Mouse (Mus musculus) spleen, postnatal 36 days (tissue): ENCODE measurements at regions not wholly inside any gene's neighbourhood (a gene's known extent, or its start where the extent isn't known, plus 50 kb on each side); places are given as distances from the start of the nearest gene placed in this dataset.
A peak's percentile ranks its signal among the peaks of the same experiment; 100 is the strongest.
"Not testable (repeated sequence)": the region's sequence is repeated elsewhere in the genome, so short reads cannot be mapped to it uniquely, and the experiment has no call there.

Experiments used
- DNase-seq, 2 experiments: peaks; one replicate each; pipeline ENCODE4 v3.0.0; 2022; ENCODE audit warnings: low spot score in 2 of 2, mixed read lengths in 1 of 2

DNA sequence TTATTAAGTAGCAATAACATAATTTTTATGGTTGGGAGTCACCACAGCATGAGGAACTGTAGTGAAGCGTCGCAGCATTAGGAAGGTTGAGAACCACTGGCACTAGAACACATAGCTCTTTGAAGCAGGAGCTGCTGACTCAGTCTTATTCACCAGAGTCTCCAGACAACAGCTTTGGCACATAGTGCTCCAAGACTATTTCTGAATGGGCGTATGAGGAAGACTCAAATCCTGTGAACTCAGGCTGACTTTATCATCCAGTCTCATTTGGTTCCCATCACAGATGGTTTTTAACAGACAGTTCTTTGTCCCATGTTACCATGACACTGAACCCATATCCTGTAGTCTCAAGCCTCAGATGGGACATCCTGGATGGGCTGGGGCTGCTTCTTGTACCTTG, 282.5 kb downstream of the 4933412E24Rik start:
- no peak for DNase-seq

DNA sequence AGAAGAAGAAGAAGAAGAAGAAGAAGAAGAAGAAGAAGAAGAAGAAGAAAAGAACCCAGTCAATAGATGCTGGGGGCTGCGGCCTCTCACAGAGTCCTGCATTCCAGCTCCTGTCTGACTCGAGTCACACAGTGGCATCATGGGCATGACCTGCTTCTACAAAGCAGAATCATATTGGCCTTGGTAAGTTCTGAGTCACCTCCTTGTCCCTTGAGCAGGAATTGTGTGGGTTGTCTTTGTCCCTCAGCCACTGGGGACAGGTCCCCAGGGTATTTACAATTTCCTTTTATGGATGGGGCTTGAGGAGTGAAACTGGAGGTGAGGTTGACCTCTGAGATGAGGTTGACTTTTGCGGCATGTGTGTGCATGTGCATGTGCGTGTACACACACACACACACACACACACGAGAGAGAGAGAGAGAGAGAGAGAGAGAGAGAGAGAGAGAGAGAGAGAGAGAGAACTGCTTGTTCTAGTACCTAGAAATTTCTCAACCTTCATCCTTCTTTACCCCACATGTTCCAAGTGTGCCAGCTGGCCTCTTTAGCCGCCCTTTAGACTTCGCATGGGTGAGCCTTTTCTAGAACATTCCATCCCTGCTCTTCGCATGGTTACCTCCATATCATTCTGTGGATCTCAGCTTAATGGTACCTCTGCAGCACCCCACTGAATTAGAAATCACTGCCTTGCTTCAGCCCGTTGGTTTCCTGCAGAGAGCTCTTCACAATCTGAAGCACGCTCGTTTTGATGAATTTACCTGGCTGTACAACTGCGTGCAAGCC, 283.2 kb downstream of the 4933412E24Rik start:
- no peak for DNase-seq

DNA sequence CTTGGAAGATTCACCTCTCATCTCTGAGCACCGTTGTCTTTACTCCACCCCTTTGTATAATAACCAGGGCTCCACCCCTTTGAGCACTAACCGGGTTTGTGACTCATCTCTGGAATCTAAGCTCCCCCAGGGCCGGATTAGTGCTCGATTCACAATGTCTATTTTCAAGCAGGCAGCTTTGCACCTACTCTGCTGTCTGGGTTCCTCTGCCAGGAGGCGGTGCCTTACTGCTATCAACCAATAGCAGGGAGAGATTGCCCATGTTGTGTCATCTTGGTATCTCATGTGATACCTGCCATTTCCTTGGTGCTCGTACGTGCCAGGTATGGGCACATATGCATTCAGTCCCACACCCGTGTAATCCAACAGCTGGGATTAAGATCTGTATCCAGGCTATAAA, 285.3 kb downstream of the 4933412E24Rik start:
- DNase-seq: no peak

DNA sequence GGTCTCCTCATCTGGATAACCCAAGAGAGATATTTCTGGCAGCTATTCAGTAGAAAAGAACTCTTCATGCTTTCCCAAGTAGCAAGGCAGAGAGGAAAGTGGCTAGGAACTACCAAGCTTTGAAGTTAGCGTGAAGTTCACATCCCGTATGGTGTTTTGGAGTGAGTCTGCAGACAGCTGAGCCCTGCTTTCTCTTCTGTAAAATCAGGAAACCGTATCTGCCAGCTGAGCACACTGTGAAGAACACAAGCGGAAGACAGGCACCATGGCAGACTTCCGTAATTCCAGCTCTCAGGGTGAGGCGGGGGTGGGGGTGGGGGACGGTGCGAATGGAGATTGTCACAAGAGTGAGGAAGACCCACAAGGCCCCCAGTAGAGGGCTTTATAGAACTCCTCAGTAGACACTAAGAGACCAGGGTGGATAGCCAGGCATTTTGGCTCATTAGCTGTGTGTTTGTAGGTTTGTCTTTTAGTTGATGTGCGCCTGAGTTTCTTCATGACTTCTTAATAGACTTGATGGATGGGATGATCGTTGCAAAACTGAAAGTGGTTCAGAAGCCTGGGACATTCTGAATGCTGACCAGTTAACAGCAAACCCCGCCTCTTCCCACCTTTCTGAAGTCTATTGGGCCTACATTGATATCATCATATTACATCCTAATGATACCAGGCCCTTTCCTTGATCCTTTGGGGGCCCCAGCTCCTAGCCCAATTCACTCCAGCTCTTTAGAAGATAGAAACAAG, 287.4 kb downstream of the 4933412E24Rik start:
- DNase-seq: peak in 1 of 2 experiments; percentile 21

DNA sequence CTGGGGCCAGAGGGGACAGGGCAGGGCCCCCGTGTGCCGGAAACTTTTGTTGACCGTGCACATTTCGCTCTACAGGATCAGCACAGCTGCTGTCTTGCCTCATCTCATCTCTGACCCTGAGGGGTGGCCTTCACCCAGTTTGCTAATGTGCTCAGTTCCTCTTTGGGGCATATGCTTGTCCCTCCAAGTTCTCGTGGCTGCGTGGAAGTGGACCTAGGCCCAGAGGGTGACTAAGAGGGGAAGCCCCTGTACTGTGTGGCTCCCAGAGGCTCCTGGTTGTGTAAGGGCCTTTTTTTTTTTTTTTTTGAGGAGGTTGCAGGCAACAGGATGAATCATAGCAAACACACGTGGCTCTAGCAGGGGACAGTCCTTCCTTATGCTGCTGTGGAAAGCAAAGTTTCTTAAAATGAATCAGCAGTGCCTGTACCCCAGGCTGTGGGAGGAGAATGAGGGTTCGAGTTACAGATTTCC, 288.2 kb downstream of the 4933412E24Rik start:
- peak; percentile 62 to 71 for DNase-seq

DNA sequence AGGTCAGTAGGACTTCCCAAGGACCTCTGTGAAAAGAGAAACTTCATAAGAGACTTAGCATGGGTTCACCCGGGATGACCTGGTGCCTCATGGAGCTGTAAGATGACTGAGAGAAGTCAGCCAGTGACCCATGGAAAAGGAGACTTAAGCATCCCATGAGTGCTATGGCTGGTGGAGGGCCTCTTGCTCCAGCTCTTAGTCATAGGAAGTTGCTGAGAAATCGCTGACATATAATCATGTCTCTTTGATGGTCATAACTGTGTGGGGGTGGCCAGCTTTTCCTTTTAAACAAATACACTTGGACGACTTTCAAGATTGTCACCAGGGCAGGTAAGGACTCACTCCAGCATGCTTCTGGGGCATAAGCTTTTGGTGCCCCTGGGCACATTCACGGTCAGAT, 290.5 kb downstream of the 4933412E24Rik start:
- DNase-seq: no peak

DNA sequence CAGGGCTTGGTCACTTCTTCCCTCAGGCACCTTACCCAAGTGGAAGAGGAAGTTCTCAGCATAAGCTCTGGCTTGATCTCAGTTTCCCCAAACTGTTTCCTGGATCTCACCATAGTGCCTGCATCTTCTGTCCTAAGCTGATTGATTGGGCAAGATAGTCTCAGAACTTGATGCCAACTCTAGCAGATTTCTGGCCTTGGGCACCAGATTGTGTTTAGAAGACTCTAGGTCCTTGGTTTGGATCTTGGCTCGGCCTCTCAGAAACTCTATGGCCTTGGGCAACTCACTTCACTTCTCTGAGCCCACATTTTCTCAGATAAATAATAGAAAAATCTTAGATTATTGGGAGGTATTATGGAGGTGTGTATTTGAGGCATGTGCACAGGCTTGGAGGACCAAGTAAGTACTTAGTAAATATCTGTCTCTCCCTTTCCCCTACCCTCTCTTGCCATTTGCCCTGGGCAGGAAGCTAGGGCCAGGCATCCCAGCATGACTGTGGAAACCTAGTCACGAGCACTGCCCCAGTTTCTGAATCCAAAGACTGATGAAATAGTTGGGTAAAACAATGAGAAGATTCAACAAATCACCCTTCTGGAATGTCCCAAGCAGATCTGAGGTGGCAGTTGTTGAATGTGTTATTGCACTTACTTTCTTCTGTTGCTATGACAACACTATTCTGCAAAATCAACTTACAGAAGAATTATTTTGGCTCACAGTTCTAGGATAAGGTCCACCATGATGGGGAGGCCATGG, 293.6 kb downstream of the 4933412E24Rik start:
- no peak for DNase-seq

DNA sequence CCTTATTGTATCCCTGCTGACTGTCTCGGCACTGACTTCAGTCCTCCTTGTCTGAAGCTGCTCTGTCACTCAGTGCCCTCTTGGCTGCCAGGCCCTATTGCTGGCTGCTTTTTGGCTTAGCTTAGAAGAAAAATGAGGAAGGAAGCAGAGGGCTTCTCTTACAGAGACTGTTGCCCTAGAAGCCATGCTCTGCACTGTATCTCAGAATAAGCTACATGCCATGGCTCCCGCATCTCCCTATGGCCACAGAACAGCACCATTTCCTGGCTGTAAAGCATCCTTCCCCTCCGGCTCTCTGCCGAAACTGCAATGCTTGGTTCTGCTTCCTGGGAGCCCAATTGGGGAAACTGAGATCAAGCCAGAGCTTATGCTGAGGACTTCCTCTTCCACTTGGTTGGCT, 295.0 kb downstream of the 4933412E24Rik start:
- peak in 1 of 2 experiments; percentile 32 for DNase-seq

DNA sequence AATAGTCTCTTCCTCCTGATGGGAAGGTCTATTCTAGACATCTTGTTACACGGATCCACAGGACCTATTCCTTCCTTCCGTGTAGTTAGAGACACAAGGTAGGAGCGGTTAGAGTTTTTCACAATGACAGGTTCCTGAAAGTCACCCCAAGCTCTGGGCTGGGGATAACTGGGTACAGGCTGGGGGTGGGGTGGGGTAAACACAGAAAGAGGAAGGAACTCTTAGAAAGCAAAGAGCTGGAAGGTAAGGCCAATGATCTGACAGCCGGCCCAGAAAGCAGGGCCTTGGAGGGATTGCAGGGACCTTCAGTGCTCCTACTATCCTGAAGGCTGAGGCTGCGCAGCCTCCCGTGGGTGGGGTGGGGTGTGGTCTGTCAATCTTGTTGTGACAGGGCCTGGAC, 295.4 kb downstream of the 4933412E24Rik start:
- peak; percentile 26 to 36 for DNase-seq

DNA sequence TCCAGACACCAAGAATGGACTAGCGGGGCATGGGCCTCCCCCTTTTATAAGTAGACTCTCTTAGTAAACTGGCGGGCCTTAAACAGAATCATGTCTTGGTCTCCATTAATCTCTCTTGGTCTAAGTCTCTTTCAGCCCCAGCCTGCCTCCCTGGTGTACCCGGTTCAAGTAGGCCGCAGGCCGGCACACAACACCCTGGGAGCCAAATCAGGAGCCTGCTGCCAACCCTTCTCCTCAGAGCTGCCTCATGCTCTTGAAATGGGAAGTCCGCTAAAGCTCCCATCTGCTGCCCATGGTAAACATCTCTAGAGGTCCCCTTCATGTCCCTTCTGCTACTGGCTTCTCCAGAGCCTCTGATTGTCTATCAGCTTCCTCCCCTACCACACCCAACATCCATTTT, 296.3 kb downstream of the 4933412E24Rik start:
- DNase-seq: no peak

DNA sequence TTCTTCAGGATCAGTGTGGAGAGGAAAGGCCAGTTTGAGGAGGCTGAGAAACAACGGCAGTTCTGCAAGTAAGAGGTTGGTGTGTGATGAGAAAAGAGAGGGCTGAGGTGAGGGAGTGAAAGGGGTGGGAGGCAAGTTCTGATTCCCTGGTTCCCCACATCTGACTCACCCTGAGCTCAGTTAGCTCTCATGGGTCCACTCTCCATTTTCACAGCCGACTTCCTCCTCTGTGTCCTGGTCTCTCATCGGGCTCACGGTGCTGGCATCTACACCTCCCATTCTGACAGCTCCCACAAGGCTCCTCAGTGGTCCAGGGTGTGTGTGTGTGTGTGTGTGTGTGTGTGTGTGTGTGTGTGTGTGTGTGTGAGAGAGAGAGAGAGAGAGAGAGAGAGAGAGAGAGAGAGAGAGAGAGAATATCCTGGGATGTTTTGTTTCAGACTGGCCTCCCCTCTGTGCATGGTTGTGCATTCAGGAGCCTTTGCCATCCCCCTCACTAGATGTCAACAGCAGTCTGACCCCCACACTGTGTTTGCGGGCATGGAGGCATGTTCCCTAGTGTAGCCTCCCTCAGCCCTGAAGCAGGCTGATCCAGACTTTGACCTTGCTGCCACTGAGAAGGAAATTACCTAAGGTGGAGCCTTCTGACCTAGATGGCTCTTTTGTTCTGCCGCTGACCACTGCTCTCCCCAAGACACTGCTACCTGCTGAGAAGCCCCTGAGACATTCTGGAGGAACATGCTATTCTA, 296.9 kb downstream of the 4933412E24Rik start:
- DNase-seq: not testable (repeated sequence)

DNA sequence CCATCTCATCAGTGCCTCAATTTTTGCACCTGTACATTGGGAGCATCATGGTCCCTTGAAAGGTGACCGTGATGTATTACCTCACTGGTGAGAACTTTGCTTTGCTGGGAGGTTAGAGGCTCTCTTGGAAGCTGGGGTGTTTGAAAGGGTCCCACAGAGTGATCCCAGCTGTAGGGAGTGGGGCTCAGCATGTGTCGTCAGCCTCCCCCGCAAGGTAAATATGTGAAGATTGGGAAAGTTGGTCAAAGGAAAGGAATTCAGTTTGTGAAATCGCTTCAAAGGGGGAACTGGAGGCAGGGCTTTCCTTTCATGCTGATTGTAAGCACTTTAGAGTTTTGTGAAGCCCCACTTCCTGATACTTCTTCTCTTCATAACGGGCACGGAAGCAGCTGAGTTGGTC, 299.5 kb downstream of the 4933412E24Rik start:
- DNase-seq: no peak

DNA sequence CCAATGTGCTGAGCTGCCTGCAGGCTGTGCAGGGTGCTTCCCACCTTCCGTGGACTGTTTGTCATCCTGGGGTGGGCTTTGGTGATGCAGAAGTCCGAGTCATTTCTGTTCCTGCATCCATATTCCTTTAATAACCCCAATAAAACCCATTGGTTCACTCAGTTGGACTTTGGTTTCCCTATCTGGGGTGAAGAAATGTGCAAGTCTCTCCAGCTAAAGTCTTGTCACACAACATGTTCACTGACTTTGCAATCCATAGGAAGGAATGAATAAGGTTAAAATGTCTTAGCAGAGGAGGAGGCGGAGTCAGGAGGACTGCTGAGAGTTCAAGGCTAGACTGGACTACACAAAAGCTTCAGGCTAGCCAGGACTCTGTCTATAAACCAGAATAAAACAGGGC, 300.5 kb downstream of the 4933412E24Rik start:
- DNase-seq: no peak

DNA sequence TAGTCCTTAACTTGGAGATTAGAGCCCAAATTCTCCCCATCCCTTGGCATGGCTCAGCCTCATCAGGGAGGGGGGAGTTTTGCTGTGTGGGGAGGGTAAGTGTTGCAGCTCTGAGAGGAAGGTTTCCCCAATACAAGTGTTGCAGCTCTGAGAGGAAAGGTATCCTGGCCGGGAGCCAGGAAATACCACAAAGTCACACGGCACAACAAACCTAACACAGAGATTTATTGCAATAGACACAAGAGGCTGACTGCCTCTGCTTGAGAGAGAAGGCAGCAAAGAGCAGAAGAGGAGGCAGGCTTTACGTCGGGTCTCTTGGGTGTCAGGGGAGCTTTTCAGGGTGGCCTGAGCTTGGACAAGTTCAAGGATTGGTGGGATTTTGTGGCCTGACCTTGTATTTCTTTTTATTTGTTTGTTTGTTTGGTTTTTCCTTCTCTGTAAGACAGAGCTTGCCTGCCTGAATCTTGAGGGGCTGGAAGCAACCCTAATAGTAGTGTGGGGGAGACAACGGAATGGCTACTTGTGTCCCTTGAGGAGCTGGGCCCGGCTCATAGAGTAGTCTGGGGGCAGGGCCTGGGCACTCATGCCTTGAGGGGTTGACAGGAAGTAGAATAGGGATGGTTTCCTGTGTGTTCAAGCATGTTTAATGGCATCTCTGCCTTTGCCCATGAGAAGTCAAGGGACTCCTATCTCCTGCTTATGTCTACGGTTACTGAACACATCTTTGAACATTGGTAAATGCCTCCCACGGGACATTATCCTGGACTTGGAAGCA, 302.3 kb downstream of the 4933412E24Rik start:
- peak in 1 of 2 experiments; percentile 11 for DNase-seq

DNA sequence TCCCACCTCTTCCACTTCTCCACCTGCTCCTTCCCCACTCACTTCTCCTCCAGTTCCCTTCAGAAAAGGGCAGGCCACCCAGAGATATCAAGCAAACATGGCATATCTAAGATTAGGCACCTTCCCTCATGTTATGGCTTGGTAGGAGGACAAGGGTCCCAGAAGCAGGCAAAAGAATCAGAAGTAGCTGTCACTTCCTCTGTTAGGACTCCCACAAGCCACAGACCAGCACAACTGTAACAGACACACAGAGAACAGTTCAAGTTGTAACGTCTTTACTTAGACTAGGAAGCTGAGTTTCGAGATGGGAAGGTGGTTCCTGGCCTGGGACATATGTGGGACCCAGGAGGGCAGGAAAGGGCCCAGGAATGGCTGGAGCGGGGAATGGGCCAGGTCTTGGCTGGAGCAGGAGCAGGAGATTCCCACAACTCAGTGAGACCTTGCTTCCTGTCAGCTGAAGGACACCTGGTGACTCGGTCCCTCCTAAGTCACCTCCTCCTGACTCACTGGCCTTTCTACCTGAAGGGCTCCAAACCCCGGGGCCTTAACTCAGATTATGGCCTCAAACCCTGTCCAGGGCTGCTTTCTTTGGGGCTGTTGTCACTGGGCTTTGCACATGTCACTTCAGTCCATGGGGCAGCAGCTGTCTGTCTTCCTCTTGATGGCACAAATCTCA, 304.2 kb downstream of the 4933412E24Rik start:
- no peak for DNase-seq

DNA sequence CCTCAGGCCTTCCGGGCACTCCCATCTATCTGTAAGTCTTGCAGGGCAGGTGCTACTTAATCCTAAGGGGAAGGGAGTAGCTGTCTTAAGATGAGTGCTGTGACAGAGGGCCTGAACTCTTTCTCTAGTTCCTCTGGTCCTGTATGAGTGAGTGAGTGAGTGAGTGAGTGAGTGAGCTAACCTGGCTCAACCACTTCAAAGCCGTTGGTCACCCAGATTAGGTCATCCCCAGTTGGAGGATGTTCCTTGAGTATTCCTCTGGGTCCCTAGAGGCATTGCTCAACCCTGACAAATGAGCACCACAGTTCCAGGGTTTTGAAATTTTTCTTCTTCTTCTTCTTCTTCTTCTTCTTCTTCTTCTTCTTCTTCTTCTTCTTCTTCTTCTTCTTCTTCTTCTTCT, 306.5 kb downstream of the 4933412E24Rik start:
- no peak for DNase-seq

DNA sequence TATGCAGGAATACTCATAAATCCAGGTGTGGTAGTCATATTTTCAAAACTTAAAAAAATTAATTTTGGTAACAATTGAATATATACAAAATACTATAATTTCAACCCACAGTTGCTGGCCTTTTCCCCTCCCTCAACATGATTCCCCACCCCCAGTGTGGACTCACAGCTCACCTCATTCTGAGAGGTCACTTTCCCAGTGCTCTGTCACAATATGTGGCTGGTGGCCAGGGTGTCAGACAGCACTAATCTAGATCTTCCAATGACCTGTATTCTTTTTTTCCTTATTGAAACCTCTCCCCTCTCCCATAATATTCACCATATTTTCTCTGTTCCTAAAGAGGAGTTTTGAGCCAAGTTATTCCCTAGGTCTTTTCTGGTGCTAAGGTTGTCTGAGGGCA, 308.0 kb downstream of the 4933412E24Rik start:
- DNase-seq: no peak

DNA sequence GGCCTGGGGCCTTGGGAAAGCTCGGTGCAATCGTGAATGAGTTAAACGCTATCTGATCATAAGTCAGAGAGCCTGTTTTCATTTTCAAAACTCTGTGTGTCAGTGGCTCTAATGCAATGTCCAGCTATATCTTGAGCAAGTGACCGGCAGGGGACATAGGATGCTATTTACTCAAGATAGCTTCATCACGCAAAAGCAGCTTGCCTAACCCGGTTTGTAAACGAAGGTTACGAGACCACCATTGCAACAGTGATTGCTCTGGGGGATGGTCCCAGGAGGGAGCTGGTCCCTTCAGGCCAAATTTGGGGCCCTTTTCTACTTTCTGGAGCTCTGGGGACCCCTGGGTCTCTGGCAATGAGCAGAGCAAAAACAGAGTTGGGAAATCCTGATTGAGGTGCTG, 309.3 kb downstream of the 4933412E24Rik start:
- DNase-seq: no peak
